Mouse (Mus musculus): ENCODE data around the gene Iqschfp. TPM values are rescaled to one million over a fixed set of nuclear protein-coding genes. Genes with fewer than 3 reads are reported as not detected.
A peak's percentile ranks its signal among the peaks of the same experiment; 100 is the strongest.

The Iqschfp gene
- polyA plus RNA-seq, 1 experiment from 2014 or later = not detected

- no peak for ATAC-seq
Observed at GRCm38 (mm10) chr3:68160175-68160574, 268.1 kb downstream of the Iqschfp start.

GRCm38 (mm10) chr3:68160760-68161159 lies 268.7 kb downstream of the Iqschfp start:
- no peak overlapping the region for H3K4me3 ChIP-seq (ENCODE audit: low read depth, low read length)
- WGBS (ENCODE audit: insufficient replicate concordance) = 28% methylated on average over 3 of the region's 3 CpGs
- H3K4me2 ChIP-seq (ENCODE audit: low read depth, low read length) = no peak overlapping the region
- TF ChIP-seq EP300 (IDR thresholded peaks at IDR 0.05; ENCODE audit: low read depth) (no peak; the same call in 1 of the 2 replicates), CTCF (IDR thresholded peaks at IDR 0.05; ENCODE audit: low read depth) (no peak)
- no peak overlapping the region for H3K9ac ChIP-seq (replicated peaks)
- no peaks in the 10 kb centered on the region for H3K36me3 ChIP-seq (replicated peaks; ENCODE audit: insufficient read depth, low read length)
- no peaks in the 10 kb centered on the region for H3K9me3 ChIP-seq (ENCODE audit: low read length)
- ATAC-seq (peak; percentile 29; the same call in 1 of the 2 replicates), DNase-seq (no peak)
- no peaks in the 10 kb centered on the region for H3K4me1 ChIP-seq (ENCODE audit: insufficient read depth)
- no peak overlapping the region for H3K27ac ChIP-seq (ENCODE audit: low read depth)
- no peaks in the 10 kb centered on the region for H3K27me3 ChIP-seq (ENCODE audit: insufficient read depth, low read length)

More at GRCm38 (mm10) chr3:68160175-68160574, 268.1 kb downstream of the Iqschfp start:
- Histone ChIP-seq H3K4me1 (ENCODE audit: insufficient read depth) (no peaks in the 10 kb centered on the region), H3K27me3 (ENCODE audit: insufficient read depth, low read length) (no peaks in the 10 kb centered on the region), H3K27ac (ENCODE audit: low read depth) (no peak overlapping the region), H3K9me3 (ENCODE audit: low read length) (no peaks in the 10 kb centered on the region), H3K9ac (replicated peaks) (no peak overlapping the region), H3K4me3 (ENCODE audit: low read depth, low read length) (no peak overlapping the region), H3K4me2 (ENCODE audit: low read depth, low read length) (no peak overlapping the region), H3K36me3 (replicated peaks; ENCODE audit: insufficient read depth, low read length) (no peaks in the 10 kb centered on the region)
- DNase-seq = no peak
- 67% methylated on average over 1 of the region's 1 CpGs for WGBS (ENCODE audit: insufficient replicate concordance)
- no peak for TF ChIP-seq EP300 (IDR thresholded peaks at IDR 0.05; ENCODE audit: low read depth)
- no peak for TF ChIP-seq CTCF (IDR thresholded peaks at IDR 0.05; ENCODE audit: low read depth)

GRCm38 (mm10) chr3:68178248-68178647 lies 286.2 kb downstream of the Iqschfp start:
- Histone ChIP-seq H3K36me3 (replicated peaks; ENCODE audit: insufficient read depth, low read length) (no peaks in the 10 kb centered on the region), H3K4me1 (ENCODE audit: insufficient read depth) (no peaks in the 10 kb centered on the region), H3K4me2 (ENCODE audit: low read depth, low read length) (no peak overlapping the region), H3K27me3 (ENCODE audit: insufficient read depth, low read length) (no peaks in the 10 kb centered on the region), H3K9me3 (ENCODE audit: low read length) (no peaks in the 10 kb centered on the region), H3K4me3 (ENCODE audit: low read depth, low read length) (no peak overlapping the region), H3K9ac (replicated peaks) (no peak overlapping the region), H3K27ac (ENCODE audit: low read depth) (no peak overlapping the region)
- no peak for DNase-seq
- no peak for ATAC-seq
- 60% methylated on average over 1 of the region's 1 CpGs for WGBS (ENCODE audit: insufficient replicate concordance)
- no peak for TF ChIP-seq EP300 (IDR thresholded peaks at IDR 0.05; ENCODE audit: low read depth)
- no peak for TF ChIP-seq CTCF (IDR thresholded peaks at IDR 0.05; ENCODE audit: low read depth)

- ATAC-seq (no peak), DNase-seq (no peak)
- Histone ChIP-seq H3K9ac (replicated peaks) (no peak overlapping the region), H3K4me1 (ENCODE audit: insufficient read depth) (no peaks in the 10 kb centered on the region), H3K9me3 (ENCODE audit: low read length) (no peaks in the 10 kb centered on the region), H3K27ac (ENCODE audit: low read depth) (no peak overlapping the region), H3K4me2 (ENCODE audit: low read depth, low read length) (no peak overlapping the region), H3K4me3 (ENCODE audit: low read depth, low read length) (no peak overlapping the region), H3K27me3 (ENCODE audit: insufficient read depth, low read length) (no peaks in the 10 kb centered on the region), H3K36me3 (replicated peaks; ENCODE audit: insufficient read depth, low read length) (no peaks in the 10 kb centered on the region)
- no peak for TF ChIP-seq EP300 (IDR thresholded peaks at IDR 0.05; ENCODE audit: low read depth)
- no peak for TF ChIP-seq CTCF (IDR thresholded peaks at IDR 0.05; ENCODE audit: low read depth)
- 59% methylated on average over 8 of the region's 8 CpGs for WGBS (ENCODE audit: insufficient replicate concordance)
Observed at GRCm38 (mm10) chr3:68187471-68187870, 295.4 kb downstream of the Iqschfp start.

- Histone ChIP-seq H3K27ac (ENCODE audit: low read depth) (no peak overlapping the region), H3K9me3 (ENCODE audit: low read length) (no peaks in the 10 kb centered on the region), H3K36me3 (replicated peaks; ENCODE audit: insufficient read depth, low read length) (no peaks in the 10 kb centered on the region), H3K4me1 (ENCODE audit: insufficient read depth) (no peaks in the 10 kb centered on the region), H3K4me3 (ENCODE audit: low read depth, low read length) (no peak overlapping the region), H3K4me2 (ENCODE audit: low read depth, low read length) (no peak overlapping the region), H3K27me3 (ENCODE audit: insufficient read depth, low read length) (no peaks in the 10 kb centered on the region), H3K9ac (replicated peaks) (no peak overlapping the region)
- DNase-seq (no peak), ATAC-seq (no peak)
- 56% methylated on average over 2 of the region's 2 CpGs for WGBS (ENCODE audit: insufficient replicate concordance)
- TF ChIP-seq CTCF (IDR thresholded peaks at IDR 0.05; ENCODE audit: low read depth) (no peak), EP300 (IDR thresholded peaks at IDR 0.05; ENCODE audit: low read depth) (no peak)
Observed at GRCm38 (mm10) chr3:68189100-68189499, 297.1 kb downstream of the Iqschfp start.

DNA sequence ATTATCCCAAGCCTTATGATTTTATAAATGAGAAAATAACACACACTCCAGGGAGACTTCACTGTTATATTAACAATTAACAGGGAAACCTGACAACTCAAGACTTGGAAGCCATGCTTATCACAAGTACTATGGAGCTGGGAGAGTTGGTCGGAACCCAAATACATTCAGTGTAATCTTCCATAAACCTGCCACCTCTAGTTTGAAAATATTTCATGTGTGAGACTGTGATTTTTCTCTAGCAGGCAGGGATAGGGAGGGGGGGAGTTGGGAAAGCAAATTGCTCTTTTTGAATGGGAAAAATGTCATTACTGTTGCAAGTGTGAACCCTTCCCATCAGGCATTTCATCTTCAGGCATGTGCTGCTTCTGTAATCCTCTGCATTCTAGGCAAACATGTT lies 304.9 kb downstream of the Iqschfp start:
- Histone ChIP-seq H3K4me3 (ENCODE audit: low read depth, low read length) (no peak overlapping the region), H3K9ac (replicated peaks) (no peak overlapping the region), H3K9me3 (ENCODE audit: low read length) (no peaks in the 10 kb centered on the region), H3K36me3 (replicated peaks; ENCODE audit: insufficient read depth, low read length) (no peaks in the 10 kb centered on the region), H3K27me3 (ENCODE audit: insufficient read depth, low read length) (no peaks in the 10 kb centered on the region), H3K4me1 (ENCODE audit: insufficient read depth) (no peaks in the 10 kb centered on the region), H3K27ac (ENCODE audit: low read depth) (no peak overlapping the region), H3K4me2 (ENCODE audit: low read depth, low read length) (no peak overlapping the region)
- WGBS (ENCODE audit: insufficient replicate concordance) = 69% methylated on average over 1 of the region's 1 CpGs
- no peak for DNase-seq
- no peak for TF ChIP-seq CTCF (IDR thresholded peaks at IDR 0.05; ENCODE audit: low read depth)
- TF ChIP-seq EP300 (IDR thresholded peaks at IDR 0.05; ENCODE audit: low read depth) = no peak
- ATAC-seq = no peak

DNA sequence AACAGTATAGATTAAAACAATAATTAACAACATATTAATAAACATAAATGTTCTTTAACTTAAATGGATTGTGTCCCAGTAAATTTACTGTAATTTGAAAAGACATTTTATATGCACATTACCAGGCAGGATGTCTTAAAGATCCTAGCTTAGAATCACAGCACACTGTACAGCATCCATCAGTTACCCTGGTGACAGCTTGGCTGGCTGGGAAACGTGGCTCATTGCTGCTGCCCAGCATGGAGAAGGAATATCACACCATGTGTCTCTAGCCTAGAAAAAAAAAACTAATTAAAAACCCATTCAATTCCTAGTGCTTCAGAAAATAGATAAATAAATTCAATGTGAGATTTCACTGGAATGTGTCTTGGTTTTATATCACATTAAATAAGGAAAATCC lies 309.2 kb downstream of the Iqschfp start:
- H3K9ac ChIP-seq (replicated peaks) = no peak overlapping the region
- no peaks in the 10 kb centered on the region for H3K27me3 ChIP-seq (ENCODE audit: insufficient read depth, low read length)
- DNase-seq = no peak
- H3K27ac ChIP-seq (ENCODE audit: low read depth) = no peak overlapping the region
- no peak overlapping the region for H3K4me3 ChIP-seq (ENCODE audit: low read depth, low read length)
- WGBS (ENCODE audit: insufficient replicate concordance) = 49% methylated on average over 1 of the region's 1 CpGs
- TF ChIP-seq CTCF (IDR thresholded peaks at IDR 0.05; ENCODE audit: low read depth) = no peak
- TF ChIP-seq EP300 (IDR thresholded peaks at IDR 0.05; ENCODE audit: low read depth) = no peak
- H3K36me3 ChIP-seq (replicated peaks; ENCODE audit: insufficient read depth, low read length) = no peaks in the 10 kb centered on the region
- no peak overlapping the region for H3K4me2 ChIP-seq (ENCODE audit: low read depth, low read length)
- H3K4me1 ChIP-seq (ENCODE audit: insufficient read depth) = no peaks in the 10 kb centered on the region
- no peaks in the 10 kb centered on the region for H3K9me3 ChIP-seq (ENCODE audit: low read length)
- no peak for ATAC-seq

Measured in liver, postnatal 0 days (tissue).